Mouse (Mus musculus) liver, postnatal 0 days (tissue): Measurements from ENCODE around the gene C3.

ENCODE experiments used
- CTCF ChIP-seq: sonication (generic); IDR thresholded peaks from 2 replicates; pipeline ENCODE4 v1.5.1; 2016; ENCODE audit warnings: antibody characterized with exemption, low read depth
- EP300 ChIP-seq: IDR thresholded peaks from 2 replicates; pipeline ENCODE4 v1.6.1; 2016; ENCODE audit warnings: antibody characterized with exemption, low read depth, mild to moderate bottlenecking

- no peak for TF ChIP-seq CTCF
- TF ChIP-seq EP300 = no peak
These were observed 57.2 kb downstream of the C3 start for GRCm38 (mm10) chr17:57170616-57171260.
